Mouse (Mus musculus): ENCODE measurements at regions not wholly inside any gene's neighbourhood (a gene's known extent, or its start where the extent isn't known, plus 50 kb on each side); places are given as distances from the start of the nearest gene placed in this dataset.

DNA sequence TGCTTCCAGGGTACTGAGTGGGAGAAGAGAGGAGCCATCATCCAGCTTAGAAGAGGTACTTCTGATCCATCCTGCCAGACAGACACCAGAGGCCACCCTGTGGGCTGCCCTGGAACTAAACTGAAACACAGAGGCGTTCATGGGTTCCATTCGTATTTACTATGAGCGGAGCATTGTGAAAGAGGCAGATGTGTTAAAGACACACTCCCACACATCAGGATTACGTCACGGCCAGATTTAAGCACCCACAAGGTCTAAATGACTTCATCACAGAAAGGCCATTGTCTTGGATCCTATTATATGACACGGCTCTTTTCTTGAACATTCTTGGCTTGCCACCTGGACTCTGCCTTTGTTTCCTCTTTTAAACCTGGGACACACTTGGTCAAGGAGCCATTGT, 141.0 kb upstream of the Arglu1 start:
- no peak for DNase-seq (ENCODE audit: low spot score)

DNA sequence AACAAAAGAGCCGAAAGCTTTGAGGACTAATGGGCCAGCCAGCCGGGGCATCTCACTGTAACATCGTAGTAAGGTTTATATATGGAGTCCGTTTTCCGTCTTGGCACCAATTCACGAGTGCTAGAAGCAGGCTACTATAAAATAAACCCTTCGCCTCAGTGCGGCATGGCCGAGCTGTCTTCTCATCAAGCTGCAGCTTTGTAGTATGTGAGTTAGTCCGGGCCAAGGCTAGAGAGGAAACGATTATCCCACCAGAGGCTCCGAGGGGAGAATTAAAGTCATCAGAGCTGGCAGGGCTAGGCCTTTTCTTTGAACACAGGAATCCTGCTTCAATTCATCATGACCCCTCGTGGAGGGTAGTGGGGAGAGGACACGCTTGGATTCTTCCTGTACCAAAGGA, 138.9 kb upstream of the Arglu1 start:
- DNase-seq (ENCODE audit: low spot score), result no peak

DNA sequence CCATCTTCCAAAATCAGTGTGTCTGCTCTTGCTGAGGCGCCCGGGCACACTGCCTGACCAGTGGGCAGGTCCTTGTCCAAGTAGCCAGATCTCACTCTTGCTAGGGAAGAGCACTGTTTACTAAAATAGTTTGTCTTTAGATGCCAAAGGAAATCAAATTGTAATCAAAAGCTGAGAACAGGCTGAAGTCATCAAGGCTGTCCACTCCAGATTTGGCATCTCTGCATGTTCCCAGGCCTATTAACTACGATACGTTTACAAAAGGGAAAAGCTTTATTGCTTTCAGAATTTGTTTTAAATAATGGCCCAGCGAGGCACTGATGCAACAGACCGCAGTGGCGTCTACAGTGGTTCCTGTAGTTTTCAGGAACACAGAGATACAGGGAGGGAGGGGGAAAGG, 137.2 kb upstream of the Arglu1 start:
- DNase-seq (ENCODE audit: low spot score), result no peak

DNA sequence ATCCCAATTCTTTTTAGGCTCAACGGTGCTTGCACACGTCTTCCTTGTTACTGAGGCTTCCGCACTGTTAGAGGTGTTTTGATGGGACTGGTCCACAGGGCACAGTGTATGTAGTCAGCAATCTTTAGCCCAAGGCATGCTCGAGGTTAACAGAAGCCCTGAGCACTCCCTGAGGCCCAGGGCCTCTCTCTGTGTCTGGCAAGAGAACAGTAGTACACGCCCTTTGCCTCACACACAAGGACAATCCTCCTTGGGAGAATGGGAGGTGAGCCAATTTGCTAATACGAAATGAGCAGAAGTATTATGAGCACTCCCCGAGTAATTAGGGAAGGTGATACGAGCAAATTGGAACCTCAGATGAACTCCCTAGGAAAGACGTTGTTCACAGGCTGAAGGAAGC, 136.5 kb upstream of the Arglu1 start:
- no peak for DNase-seq (ENCODE audit: low spot score)

DNA sequence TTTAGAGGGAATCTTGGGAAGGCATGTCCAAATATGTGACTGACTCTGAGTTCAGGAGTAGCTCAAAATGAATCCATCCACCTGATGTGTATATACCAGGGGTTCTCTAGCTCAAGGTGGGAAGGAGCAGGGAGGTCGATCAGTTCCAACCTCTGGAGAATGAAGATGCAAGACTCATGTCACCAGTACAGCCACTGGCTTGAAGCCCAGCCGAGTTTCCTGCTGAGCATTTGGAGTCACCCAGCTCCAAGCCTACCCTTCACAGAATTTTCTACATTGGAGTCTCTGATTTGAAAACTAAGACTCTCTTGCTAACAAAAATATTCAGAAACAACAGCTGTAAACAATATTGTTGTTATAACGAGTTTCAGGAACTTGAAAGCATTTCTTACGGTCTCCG, 134.6 kb upstream of the Arglu1 start:
- no peak for DNase-seq (ENCODE audit: low spot score)

DNA sequence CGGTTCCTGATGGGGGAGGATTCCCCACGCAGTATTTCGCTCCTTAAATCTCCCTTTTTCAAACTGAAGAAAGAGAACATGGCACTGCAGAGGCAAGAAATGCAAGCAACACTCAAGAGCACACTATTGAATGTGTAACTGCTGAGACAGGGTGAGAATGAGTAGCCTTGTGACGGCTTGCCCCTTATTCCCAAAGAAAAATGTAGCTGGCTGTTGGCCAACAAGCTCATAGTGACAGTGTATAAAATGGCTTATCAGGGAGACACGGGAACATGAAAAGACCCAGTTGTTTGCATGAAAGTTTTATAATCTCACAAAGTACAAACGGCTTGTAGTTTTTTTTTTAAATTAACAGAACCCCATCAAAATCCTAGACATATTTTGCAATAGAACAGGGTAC, 130.8 kb upstream of the Arglu1 start:
- no peak for DNase-seq (ENCODE audit: low spot score)

DNA sequence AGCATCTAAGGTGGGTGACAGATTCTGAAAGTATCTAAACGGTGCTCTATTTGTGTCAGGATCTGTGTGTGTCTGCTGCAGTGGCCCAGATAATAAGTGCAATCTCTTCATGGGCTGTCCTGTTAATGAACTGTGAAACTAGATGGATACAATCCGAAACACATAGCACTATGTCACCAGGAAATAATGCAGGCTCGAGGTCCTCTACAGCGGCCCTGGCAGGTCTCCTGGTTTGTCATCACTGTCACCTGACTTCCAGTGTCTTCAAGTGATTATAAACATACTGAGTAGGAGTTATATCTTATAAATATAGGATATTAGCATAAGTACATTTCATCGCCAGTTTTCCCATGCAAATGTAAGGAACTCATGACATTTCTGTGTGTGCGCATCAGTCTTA, 130.3 kb upstream of the Arglu1 start:
- no peak for DNase-seq (ENCODE audit: low spot score)

DNA sequence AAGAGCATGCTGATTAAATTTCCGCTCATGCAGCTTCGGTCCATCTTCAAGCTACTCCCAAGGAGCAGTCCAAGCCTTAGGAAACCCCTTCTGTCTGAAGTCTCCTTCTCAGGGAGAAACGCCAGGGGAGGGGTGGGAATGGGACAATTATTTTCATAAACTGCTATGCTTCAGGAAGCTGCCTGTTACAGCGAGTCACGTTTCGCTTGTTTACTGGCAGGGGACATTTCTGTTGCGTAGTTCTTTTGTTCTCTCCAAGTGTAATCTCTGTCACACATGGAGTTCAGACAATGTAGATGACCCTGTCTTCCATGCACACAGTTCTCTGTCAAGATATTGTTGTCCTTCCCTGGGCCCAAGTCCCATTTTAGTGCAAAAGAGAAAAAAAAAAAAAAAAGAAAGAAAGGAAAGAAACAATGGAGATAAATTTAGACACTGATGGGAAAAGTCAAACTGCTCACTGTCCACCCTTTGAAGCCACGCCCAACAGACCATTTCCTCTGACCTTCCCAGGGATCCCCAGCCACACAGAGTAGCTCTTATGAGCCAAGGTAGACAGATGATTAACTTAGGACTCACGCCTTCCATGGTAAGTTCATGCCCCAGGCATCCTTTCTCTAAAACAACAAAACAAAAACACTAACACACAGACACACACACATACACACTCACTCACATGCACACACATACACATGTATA, 129.1 kb upstream of the Arglu1 start:
- DNase-seq (ENCODE audit: low spot score), result no peak

DNA sequence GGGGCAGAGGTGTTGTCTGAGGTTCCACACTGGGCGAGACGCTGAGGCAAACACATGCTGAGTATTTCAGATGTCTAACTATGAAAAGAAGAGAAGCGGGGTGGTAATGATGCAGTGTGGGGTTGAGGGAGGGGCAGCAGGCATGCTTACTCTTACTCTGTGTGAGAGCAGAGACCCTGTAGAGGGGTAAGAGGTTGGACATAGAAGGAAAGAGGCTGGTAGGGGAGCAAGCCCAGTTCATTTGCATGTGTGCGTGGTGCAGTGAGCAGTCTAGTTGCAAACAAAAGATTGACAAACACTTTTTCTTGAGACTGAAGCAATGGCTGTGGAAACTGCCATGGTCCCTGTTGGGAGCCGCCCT, 122.5 kb upstream of the Arglu1 start:
- DNase-seq (ENCODE audit: low spot score), result no peak

DNA sequence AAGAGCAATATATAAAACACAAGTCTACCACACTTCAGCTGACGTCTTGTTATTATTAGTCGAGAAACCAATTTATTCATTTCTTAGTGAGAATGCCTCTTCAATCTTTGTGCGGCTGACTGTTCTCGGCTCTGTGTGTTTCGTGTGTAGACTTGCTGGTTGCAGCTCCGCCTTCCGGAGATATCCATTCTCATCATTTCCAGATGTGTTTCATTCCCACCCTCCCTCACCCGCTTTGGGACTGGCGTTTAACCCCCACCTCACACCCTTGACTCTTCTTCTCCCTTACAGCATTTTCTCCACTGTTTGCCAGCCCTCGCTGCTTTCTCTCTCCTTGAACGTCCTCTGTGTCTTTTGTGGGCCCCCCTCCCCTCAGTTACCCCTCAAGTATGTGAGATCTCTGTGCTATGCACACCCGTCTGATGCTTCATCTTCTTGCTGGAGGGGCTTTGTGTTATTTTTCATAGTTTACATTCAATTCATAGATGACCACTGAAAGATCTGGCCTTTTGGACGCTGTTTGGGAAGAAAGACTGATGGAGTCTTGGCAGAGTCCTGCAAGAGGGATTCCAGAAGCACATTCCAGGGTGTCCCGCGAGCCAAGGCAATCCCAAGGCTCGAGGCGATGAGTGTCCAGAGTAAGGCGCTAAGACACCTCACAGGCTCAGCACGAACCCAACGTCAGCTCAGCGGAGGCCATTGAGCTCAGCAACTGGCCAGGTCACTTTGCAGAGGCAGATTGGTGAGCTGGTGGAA, 121.9 kb upstream of the Arglu1 start:
- no peak for DNase-seq (ENCODE audit: low spot score)

DNA sequence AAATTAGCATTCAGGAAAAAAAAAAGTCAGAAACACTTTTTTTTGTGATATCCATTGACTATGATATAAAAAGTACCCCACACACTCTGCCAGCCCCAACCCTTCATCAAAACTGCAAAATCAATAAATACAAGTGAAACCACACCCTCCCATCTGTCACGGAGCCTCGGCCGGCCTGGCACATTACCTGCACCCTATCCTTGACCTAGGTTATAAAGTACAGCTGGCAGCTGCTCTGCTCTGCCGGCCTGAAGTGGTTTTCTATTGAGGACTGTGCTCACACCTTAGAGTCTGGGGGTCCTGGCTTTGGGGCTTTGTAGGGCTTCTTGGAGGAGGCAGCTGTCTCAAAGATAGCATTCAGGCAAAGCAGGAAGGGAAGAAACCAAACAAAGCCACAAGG, 120.6 kb upstream of the Arglu1 start:
- DNase-seq (ENCODE audit: low spot score), result no peak

DNA sequence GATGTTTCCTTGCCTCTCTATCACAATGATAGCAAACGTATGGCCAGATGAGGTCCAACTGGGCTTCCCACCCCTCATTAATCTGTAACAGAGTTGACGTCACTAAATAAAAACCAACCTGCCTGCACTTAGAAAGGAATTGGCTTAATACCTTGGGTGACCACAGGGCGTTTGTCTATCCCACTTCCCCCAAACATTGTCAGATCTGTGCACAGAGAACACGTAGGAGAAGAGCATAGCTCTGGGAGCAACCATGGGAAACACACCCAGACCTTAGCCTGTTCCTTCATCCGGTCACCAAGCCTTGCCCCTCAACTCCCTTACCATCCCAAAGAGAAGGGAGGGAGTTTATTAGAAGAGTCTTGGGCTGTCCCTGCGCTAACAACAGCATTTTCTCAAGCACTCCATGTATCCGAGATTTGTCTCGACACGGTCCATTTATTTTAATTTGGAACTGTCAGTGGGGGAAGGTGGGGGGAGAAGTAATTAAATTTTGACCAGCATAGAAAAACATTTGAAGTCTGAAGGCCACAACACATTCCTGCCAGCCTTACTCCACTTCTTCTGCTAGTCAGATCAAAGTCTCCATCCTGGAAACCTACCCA, 119.6 kb upstream of the Arglu1 start:
- DNase-seq (ENCODE audit: low spot score), result no peak

DNA sequence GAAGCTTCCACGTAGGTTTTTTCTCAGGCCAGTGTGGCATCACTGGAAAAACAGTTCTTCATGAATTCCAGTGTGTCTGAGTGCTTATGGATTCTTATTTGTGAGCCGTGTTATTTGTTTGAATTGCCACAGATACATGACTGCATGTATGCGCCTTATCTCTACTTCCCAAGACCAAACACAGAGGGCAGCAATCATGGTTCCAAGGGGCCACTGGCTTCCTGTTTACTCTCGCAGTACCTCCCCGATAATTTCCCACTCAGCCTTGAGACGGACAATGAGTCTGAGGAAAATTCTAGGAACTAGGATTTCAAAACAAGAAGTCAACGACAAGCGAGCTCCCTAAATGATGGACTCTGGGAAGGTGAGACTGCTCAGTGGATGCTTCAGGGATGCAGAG, 119.0 kb upstream of the Arglu1 start:
- DNase-seq (ENCODE audit: low spot score), result no peak

DNA sequence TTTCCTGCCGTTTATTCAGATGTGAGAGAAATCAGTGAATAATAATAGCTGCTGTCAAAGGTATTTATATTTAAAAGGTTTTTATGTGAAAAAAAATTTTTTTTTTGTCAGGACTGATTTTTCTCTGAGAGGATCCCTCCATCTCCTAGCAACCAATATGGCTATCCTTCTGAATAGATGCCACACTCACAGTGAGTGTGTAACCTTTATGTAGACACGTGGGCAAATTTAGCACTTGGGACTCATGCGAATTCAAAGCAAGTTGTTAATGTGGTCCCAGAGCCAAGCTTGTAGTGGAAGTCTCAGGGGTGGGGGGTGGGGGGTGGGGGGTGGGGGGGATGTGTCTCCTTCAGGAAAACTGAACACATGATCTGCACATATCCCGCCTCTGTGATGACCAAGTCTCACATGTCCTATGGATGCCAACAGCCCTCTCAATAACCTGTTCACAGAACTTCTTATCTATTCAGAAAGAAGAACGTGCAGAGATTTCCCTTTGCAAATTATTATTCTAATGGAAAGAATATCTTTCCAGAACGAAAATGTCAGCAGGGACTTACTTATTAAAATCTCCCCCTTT, 112.5 kb upstream of the Arglu1 start:
- no peak for DNase-seq (ENCODE audit: low spot score)

DNA sequence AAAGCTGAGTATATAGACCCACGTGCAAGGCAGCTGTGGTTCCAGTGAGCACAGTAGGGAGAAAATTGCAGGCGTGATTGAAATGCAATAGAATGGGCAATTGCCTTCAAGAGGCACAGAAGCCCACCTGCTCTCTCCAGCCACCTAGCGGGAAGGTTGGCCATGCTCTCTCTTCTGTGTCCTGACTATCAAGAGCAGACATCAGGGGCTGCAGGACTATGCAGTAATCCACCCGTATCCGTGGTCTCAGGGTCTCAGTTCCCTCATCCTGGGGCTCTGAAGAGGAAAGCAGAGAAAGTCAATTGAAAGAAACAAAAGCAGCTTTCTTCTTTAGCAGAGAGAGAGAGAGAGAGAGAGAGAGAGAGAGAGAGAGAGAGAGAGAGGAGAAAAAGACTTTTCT, 112.0 kb upstream of the Arglu1 start:
- no peak for DNase-seq (ENCODE audit: low spot score)

DNA sequence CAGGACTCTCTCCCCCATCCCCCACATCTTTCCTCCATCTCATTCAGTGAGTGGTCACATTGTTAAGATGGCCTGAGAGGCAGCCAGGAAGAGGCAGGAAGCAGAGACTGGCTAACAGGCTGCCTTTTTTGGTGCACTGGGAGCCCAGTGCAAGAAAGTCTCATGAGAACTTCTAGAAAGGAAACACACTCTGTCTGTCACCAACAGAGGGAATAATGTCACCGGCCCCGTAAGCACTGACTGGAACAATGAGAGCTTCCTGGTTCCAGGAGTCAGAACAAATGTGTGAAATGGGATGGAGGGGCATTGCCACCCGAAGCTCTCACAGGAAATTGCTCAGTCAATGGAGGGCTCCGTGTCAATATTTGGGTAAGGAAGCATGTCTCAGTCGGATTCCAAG, 111.3 kb upstream of the Arglu1 start:
- no peak for DNase-seq (ENCODE audit: low spot score)

DNA sequence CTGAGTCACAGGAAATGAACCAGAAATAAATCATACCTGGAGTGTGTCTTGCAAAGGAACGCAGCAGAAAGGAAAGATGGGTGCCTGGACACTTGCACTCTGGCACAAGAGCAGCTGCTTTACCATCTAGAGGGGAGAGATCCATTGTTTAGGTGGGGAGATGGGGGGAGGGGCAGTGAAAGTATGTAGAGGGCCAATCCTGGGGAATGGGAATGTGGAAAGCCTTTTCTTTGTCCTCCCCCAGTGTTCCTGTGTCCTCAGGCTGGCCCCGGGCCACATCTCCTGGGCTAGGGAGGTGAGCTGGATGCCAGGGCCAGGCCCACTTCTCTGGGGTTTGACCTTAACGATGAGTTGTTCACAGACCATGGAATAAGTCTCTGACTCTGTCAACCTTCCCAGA, 107.2 kb upstream of the Arglu1 start:
- no peak for DNase-seq (ENCODE audit: low spot score)

DNA sequence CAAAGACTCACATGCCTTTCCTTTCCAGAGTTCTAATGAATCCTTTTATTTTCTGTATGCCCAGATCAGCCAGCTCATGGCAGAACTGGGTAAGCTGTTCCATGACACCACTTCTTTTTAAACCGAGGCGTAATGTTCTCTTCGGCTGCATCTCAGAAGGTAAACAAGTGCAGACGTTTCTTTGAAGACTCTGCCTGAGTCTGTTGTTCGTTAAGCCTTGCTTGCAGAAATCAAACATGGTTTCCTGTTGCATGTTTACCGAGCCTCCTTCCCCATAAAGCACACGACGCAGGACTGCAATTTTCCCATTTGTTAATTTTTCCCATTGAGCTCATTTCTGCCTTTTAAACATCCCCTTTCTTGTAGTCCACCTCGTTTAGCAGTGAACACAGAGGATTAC, 106.6 kb upstream of the Arglu1 start:
- DNase-seq (ENCODE audit: low spot score), result no peak

DNA sequence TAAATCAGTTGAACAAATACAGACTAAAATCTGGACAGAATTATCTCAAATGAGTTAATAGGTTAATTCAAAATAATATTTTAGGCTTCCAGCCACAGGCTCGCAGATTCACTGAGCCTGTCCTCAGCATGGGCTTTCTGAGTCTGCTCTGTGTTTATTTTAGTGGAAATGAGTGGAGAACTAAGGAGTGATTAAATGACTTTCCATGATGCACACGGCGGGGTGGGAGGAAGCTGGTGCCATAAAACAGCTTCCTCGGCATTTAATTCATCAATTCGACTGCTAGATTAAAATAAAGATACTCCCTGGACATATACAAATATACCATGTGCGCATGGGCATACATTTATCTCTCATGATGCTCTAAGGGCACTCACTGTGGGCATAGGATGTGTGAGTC, 104.4 kb upstream of the Arglu1 start:
- no peak for DNase-seq (ENCODE audit: low spot score)

DNA sequence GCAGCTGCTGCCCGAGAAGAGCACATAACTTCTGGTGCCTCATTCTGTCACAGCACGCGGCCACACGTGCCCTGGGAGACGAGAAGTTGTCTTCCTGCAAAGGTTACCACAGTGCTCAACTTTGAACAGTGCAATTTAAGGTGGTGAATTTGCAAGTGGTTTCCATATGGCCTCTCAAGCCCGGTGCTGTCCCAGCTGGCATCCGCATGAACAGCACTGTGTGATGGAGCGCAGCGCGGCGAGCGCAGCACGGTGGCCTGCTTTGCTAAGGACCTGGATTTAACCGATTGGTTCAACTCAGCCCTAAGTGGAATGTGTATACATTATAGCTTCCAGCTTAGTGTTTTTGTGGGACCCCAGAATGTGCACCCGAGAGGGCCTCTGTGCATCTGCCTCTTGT, 89.6 kb upstream of the Arglu1 start:
- DNase-seq (ENCODE audit: low spot score), result no peak

DNA sequence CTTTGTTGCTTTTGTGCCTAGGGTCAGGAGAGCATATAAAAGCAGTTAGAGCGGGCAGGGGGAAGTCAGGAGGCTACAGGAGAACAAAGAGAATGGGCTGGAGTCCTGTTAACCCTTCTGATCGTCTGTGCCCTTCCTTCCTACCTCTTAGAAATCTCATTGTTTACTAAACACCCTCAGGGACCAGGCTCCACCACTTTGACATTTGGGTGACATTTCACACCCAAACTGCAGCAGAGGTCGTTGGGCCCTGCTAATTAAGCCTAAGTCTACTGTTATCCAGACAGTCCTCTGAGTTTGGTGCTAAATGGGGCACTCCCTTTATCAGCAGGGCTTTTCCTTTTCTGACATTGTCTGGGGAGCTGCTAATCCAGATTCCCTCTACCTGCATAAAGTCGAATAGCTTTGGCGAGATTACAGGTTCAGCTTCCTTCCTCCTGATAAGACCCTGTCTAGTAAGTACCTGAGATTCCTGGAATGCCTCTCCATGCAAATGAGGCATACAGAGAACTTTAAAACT, 84.2 kb upstream of the Arglu1 start:
- DNase-seq (ENCODE audit: low spot score), result no peak

DNA sequence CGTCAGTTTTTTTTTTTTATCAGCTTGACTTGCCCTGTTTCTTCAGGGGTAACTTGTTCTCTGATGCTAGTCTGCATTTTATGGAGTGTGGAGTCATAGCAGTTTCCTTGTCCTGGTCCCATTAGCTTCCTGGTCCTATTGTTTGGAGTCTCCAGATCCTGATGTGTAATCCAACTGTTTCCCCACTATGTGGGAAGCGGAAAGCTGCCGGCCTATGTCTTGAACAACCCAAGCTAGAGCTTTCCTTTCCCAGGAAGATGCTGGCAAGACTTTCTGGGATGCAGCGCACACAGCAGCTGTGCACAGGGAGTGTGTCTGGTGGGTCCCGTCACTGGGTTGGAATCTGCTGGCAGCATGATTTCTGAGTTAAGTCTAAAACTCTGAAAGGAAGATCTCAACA, 82.1 kb upstream of the Arglu1 start:
- no peak for DNase-seq (ENCODE audit: low spot score)

DNA sequence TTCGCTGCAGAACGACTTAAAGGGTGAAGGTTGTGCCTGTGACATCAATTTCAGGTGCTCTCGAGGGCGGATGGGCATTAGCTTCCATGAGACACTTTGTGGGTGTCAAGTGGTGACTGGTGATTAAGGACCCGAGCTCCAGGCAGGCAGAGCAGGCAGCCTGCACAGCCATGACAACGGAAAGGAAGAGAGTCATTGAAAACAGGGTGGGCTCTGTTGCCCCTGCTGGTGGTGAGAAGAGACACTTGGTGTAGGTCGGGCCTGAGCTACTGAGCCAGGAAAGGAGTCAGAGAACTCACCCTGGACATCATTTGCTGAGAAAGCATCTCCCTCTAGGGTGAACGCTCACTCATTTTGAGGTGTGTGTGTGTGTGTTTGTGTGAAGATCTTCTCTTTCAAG, 80.1 kb upstream of the Arglu1 start:
- no peak for DNase-seq (ENCODE audit: low spot score)
